Mouse (Mus musculus) thymus, postnatal 4 days (tissue): ENCODE results near the gene Sh3rf1.
A peak's percentile ranks its signal among the peaks of the same experiment; 100 is the strongest.

Experiments used
- DNase-seq: peaks from one replicate; pipeline ENCODE4 v3.0.0; 2021

Sh3rf1 gene

DNA sequence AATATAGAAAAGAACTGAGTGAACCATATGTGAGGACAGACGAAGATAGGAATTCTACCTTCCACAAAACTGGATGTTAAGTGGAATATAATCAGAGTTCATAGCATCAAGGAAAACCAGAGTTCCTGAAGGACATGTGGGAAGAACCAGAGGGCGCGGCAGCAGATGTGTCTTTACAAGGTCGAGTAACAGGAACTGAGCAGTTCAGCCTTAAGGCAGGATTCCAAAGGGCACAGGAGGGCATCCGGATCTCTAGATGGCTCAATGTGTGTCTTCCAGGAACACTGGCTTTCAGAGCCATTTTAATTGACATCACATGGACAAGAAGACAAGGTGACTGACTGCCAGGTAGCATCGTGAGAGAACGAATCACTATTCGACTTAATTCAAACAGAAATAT, 102.6 kb downstream of the Sh3rf1 start:
- no peak for DNase-seq

DNA sequence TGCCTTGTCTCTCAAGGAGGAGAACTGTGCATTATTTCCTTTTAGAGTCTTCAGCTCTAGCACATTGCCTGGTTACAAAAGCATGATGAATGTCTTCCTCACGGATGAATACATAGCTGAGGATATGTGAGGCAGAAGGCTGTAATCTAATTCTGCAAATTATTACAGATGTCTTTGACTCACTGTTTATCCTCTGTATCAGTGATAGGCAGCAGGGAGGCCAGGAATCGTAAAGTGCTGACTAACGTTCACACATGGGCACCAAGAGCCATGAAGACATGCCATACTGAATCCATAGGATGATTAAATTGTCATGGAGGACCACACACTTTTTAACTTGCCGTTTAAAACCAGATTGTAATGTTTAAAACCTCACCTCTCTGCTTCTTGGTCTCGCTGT, 103.7 kb downstream of the Sh3rf1 start:
- no peak for DNase-seq

DNA sequence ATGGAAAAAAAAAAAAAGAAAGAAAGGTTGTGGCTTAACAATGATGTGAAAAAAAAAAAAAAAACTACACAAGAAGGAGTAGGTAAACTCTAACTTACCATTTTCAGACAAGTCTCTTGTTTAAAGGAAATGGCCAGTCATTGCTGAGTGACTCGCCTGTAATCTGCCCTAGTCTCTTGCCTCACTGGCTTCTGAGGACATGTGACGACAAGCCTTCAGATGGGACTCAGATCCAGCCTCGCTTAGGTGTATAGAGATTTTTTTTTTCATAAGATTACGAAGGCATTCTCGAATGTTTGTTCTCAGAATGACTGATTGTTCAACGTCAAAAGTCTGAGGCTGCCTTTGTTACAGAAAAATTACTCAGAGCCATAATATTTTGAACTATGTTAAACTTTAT, 116.0 kb downstream of the Sh3rf1 start:
- DNase-seq: no peak

DNA sequence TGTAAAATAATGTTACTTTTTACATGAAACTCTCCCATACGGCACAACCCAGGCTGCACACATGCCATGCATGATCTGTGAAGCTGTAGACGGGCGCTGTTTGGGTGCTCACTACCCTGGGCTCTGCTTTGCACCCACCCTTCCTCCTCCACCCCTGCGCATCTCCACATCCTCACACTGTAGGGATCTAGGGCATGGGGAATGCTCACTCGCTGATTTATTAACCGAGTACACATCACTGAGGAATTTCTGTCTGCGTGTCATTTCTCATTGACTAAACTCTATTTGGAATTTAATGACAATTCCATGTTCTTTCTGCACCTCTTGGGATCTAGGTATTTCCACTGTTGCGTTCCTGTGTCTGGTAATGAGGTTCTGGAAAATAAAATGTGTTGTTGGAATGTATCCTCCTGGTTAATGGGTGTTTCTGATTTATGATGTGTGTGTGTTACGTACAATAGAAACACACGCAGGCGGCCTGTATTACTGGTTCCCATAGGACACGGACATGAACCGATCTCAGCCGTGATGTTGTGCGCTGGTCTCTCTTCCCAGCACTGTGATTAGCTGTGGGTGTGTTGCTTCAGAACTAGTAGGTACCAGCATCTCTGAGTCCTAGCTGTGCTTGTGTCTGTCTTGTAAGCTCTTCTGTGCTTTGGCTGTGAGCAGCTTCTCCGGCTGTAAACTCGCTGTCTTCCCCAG, 116.8 kb downstream of the Sh3rf1 start:
- DNase-seq: no peak

DNA sequence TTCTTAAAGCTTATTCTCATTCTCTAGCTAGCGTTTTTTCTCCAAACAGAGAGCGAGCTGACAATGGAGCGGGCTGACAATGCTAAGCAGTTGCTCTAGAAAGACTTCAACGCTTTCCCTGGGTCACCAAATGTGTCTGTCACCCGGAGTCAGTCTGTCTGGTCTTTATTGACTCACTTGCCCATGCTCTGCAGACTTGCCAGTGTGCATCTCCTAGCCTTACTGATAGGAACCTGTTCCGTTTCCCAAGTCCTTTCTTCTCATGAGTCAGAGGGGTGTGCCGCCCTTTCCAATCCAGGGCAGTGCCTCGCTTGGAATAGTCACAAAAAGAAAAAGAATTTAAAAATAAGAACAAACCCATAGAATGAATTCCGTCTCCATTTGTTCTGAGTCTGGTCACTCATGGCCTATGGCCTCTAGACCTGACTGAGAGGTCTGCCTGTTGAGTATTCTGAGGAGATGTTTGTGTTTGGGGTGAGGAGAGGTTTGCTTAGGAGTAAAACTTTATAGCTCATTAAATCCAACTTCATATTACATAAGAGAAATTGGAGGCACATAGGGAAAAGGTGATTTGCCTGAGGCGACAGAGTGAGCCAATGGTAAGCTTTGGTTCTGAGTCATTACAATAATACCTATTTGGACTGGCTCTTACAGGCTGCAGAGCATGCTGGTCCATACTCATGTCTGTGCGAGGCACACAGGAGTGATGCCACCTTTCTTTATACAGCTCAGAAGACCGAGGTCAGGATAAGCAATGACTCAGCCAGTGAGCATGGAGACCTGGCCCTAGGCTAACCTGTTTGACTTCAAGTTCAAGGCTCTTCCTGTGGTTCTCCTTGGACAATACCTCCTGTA, 118.1 kb downstream of the Sh3rf1 start:
- no peak for DNase-seq

DNA sequence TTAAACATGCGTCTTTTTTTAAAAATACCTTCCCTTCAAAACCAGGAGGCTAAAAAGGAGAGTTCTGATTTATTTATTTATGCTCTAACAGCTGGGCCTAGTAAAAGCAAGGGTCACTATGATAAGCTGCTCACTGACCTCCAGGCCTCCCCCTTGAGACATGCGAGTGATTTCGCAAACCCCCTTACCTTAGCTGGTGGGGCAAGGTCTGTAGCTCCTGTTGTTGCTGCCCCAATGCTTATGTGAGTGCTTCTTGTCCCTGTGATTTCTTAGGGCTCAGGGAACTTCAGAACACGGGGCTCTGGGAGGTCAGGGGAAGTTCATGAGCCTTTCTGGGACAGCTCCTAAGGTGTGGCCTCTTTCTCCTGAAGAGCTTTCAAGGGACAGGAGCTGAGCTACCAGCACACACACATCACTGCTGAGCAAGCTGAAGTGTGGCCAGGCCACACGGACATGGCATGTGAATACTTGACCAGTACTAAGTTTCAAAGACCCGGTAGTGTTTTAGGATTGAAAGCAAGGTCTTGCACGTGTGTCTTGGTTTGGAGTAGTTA, 118.9 kb downstream of the Sh3rf1 start:
- DNase-seq: no peak

DNA sequence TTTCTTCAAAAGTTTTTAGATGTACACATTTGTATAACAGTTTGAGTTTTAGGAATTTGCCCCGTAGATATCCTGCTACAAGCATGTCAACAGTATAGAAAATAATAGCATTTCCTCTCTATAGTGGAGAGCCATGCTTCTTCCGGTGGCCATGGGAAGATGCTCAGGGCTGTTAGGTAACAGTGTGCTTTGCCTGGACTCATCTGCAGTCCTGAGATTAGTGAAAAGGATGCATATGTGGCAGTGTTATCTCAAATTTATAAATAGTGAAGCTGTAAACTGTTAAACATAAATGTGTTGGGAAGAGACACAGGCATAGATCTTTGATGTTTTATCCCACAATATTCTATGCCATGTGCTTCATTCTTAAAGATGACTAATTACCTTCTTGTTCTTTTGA, 120.8 kb downstream of the Sh3rf1 start:
- no peak for DNase-seq

DNA sequence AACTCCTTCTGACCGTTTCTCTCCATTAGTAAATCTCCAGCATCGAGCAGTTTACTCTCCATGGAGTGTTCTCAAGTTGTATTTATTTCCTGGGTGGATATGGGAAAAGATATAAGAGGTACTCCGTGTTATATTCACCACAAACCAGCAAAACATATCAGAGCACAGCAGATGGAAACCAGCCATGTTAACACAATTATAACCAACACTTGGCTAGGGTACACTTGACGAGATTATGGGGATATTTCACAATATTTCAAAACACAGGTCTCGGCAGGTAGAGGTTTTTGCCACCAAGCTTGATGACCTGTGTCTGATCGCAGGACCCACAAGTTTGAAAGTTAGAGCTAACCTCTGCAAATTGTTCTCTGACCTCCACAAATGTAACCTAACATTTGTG, 123.3 kb downstream of the Sh3rf1 start:
- DNase-seq: no peak

DNA sequence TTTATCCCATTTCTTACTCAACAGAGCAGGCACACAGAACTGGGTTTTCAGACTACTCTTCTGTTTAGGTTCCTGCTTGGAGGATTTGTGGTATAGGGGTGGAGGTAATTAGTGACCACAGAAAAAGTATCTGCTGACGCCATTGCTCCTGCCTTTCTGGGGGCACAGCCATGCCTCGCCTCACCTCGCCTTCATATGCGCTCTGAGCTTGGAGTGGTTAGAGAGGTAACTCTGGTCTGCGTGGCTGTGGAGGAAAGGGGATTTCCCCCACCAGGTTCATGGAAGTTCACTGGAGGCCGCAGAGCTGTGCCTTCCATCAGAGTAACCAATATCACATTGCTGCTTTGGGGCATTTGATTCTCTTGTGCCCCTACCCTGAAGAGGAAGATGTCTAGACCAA, 123.9 kb downstream of the Sh3rf1 start:
- DNase-seq: no peak

DNA sequence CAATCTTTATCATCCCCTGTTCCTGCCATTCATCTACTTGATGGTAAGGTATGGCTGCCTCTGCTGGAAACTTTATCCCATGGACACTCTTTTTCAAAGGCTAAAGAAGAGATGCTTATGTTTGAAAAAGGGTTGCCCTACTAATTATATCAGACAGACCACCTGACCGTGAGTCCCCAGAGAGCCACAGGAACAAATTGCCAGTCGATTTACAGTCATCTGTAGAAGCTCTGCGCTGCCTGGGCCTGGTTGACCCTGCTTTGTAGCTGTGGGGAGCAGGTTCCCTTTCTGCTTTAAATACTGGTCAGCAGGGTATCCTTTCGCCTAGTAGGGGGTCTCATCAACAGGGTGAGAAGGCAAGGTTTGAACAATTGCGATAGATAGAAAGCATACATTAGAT, 124.4 kb downstream of the Sh3rf1 start:
- no peak for DNase-seq

DNA sequence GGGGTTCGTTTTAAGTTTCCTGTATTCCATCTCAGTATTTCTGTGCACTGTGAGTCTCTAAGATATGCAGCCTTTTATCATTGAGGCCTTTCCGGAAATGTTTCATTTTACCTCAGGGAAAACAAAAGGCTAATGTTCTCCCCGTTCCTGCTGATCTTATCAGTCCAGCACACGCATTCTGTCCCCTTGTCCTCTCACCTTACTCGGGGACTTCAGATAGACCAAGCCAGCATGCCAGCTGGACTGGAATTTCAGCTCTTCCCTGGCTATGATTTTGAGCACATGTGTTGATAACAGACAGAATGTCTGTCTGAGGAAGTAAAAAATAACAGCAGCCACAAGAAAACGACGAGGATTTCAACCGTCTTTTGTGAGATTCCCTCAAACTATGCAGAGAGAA, 124.8 kb downstream of the Sh3rf1 start:
- DNase-seq: no peak

DNA sequence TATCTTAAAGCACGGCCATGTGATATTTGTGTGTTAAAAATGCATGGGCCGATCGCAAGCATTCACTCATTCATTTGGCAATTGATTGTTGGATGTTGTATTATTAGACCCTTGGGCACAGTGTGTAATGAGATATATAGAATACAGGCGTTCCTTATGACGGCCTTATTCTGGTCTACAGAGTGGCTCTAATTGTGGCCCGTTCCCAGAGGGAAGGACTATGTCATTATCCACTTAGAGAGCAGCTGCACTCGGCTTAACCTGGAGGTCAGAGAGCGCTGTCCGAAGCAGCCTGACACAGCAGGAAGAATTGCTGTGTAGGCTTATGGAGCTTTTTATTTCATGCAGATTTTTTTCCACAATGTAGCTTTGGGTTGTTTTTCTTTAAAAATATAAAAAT, 126.8 kb downstream of the Sh3rf1 start:
- no peak for DNase-seq

DNA sequence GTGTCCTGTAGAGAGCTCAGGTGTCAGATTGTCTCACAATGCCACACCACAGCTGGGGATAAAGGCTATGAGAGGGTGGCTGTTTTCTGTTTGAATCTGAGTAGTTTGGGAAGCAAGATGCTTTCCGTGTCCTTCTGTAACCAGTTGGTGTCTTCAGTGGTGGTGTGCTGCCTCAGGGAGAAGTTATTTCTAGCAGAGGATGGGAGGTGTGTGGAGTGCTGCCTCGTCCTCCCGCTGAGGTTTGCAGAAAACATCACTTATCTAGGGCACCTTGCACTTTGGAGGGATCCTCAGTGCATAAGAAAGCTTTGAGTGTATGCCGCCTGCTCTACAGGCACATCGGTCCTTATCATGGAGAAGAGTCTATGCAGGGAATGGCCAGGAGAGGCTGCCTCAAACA, 128.0 kb downstream of the Sh3rf1 start:
- no peak for DNase-seq

DNA sequence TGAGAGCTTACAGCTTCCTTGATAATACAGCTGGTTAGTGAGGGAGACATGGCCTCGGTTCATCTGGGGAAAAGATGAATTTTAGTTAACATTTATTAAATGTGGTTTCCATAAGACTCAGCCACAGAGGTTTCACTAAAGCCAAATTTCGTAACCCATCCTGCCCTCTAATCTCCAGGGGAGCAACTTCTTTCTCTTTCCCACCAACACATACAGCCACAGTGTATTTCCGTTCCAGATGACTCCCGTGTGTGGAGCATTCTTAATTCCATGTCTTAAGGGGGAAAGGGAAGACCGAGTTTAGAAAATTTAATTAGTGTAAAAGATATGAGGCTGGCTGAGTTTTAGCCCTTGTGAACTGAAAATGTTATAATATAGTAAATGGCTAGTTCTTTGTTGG, 131.8 kb downstream of the Sh3rf1 start:
- DNase-seq: no peak

DNA sequence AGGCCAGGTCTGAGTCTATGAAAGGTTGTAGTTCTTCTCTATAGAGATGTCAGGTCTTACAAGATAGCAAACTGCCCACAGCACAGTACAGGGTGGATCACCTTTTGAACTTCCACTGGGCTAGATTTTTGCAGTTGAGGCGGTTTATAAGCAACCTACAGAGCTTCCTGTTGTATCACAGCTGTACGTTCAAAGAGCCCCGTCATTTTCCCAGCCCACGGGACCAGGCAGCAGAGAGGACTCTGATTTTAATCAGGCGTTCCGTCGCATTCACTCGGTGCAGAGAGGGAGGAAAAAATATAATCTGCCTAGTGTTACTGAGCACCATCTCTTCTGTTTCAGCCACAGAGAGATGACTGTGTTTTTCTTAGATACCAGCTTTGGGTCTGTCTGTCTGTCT, 135.3 kb downstream of the Sh3rf1 start:
- DNase-seq: peak; percentile 50

DNA sequence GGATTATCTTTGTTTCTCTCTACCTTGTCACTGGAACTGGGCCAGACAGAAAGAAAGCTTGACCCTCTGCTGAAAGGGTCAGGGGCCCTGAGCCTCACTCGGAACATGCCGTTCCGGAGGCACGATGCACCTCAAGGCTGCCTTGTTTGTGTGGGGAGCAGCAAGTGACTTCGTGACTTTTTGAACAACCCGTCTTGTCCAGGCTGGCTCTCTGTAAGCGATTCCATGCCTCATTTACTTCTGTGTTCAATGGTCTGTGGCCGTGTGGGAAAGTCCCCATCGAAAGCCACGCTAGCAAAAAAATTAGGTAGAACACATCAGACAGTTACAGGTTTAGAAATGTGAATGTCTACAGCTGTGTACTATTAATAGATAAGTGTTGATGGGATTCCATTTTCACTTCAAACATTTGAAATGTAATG, 136.2 kb downstream of the Sh3rf1 start:
- DNase-seq: no peak

DNA sequence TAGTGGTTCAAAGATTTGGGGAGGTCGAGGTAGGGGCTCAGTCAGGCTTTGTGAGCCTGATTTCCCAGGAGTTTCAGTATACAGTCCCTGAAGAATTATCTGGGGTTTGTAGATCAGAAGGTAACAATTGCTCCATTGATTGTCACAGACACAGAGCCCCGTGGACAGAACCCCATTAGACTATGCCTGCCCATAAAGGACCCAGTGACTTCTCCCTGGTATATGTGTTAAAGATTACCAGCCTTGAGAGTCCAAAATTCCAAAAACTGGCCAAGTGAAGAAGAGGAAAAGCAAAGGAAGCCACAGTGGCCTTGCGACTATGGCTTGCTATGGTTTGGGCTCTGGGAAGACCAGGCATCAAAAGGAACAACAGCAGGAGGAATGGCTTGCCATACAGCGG, 136.7 kb downstream of the Sh3rf1 start:
- no peak for DNase-seq

DNA sequence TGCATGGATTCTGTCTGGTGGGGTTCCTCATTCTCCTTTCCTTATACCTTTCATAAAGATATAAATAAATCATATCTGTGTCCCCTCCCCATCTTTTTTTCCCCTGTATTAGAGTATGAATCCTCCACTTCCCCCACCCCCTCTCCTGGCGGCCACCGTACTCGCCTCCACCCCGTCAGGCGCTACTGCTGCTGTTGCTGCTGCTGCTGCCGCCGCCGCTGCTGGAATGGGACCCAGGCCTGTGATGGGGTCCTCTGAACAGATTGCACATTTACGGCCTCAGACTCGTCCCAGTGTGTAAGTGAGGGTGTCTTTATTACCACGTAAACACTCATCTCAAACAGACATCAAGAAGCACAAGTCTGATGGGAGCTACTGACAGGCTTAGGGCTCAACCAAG, 137.8 kb downstream of the Sh3rf1 start:
- DNase-seq: peak; percentile 51

DNA sequence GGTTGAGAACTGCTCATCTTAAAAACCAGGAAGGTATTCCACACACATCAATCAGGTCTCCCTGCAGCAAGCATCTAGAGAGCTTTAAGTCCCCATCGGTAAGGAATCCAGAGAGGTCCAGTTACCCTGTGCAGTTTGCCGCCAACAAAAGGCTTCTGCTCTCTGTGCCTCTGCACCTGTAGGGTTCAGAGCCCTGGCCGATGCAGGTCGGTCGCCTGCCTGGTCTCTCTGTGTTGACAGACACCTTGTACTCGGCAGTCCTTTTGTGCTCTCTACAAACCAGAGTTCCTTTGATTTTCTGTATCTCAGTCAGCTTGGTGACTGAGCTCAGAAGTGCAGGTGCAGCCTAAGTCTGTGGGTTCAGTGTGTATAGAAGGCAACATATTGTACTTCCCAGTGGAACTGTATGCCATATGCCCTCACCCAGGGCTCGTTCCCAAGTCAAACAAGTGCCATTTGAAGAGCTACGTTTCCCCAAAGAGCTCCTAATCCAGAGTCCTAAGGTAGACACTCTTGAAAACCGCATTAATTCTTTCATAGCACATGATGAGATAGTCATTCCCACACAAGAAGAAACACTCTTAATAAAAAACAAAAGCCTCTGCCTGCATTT, 138.7 kb downstream of the Sh3rf1 start:
- DNase-seq: peak; percentile 69

DNA sequence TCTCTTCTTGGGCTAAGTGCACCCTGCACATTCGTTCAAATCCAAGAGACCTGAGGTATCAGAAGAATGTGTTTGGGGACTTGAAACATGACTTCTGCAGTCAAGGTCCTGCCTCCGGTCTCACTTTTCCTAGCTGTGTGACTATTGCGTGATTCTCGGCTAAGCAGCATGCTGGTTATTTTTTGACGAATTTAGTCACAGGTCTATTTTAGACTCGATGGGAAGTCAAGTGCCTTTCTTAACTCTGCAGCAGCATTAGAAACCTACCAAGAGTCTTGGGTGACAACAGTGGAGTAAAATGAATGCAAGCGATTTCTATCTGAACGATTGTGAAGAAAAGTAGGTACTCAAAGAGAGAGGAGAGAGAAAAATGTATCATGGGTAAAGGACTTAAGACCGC, 149.6 kb downstream of the Sh3rf1 start:
- DNase-seq: no peak

DNA sequence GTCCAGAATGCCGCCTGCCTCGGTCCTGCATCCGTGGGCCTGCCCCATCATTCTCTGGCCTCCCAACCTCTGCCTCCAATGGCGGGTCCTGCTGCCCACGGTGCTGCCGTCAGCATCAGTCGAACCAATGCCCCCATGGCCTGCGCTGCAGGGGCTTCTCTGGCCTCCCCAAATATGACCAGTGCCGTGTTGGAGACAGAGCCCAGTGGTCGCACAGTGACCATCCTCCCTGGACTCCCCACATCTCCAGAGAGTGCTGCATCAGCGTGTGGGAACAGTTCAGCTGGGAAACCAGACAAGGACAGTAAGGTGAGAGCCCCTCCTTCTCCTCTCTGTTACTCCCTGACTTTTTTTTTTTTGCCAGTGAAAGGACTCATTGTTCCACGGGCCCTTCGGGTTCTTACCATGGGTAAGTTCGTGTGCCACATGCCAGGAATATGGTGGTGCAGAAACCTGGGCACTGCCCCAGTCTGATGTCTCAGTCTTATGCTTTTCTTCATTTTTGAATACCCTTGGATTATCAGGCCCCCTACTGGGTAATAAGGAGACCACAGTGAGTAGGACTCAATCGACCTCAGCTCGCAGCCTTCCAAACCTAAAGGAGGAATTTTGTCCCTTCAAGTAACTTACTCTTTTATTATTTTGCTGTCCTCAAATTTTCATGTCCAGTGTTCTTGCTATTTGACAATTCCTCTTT, 150.5 kb downstream of the Sh3rf1 start:
- DNase-seq: no peak

DNA sequence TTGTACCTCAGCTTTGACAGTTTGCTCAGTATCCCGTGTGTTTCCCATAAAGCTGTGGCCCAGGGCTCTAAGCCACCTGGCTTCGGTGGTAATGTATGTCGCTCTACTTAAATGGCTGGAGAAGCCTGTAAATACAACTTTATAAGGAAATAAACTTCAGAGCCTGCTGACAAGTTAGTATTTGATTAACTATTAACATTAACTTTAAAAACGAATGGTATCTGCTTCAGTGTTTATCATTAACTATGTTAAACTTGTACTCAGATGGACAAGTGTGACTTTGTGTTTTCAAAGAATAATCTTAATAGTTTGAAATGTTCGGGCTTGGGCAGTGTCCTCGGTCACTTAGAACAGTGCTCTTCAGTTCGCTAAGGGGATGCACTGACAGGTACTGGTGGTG, 151.5 kb downstream of the Sh3rf1 start:
- no peak for DNase-seq
